Mouse (Mus musculus) kidney, postnatal 36 days (tissue): ENCODE measurements around the gene Hpse2.

Experiments
- DNase-seq, 2 experiments: peaks; one replicate each; pipeline ENCODE4 v3.0.0; 2021 to 2022; ENCODE audit warnings: mixed read lengths in 2 of 2

Gene Hpse2

DNA sequence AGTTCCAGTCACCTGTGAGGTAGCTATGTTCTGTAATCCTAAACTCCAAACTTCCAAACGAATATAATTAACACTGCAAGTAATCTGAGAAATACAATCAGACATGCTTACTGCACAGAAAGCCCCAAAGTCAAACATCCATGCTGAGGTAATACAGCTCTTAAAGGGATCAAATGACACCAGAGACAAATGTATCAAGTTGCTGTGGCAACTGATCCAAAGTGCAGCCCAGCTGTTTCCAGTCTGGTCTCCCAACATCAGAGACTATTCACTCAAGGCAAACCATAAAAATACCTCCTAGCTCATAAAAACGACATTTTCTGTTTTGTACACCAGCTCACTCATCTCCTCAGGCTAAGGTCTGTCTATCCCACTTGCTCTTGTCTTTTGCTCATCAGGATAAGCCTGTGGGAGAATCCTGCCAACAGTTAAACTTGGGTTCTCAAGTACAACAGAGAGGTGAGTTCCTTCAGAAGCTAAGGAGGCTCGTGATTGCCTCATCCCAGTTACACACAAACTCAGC is 440.0 kb downstream of the Hpse2 start:
- no peak for DNase-seq

- DNase-seq: peak in 1 of 2 experiments; percentile 17
These were observed 450.6 kb downstream of the Hpse2 start for GRCm38 (mm10) chr19:42937544-42937943.

- DNase-seq: no peak
These were observed 451.4 kb downstream of the Hpse2 start for GRCm38 (mm10) chr19:42936661-42937193.

DNA sequence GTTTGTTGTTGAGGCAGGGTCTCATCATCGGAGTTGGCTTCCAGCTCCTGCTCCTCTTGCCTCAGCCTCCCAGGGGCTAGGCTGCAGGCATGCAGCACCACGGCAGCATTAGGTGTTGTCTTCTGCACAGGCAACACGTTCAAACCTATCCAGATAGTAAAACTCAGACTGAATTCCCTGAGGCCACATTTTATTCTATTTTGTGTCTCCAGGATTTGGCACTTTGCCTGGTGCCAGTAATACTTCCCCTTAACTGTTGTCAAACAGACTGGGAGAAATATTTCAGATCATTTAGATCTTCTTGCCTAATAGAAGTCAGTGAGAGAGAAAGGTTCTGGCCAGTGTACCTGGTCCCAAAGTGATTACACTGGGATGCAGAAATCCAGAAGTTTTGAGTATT is 458.5 kb downstream of the Hpse2 start:
- no peak for DNase-seq

GRCm38 (mm10) chr19:42928271-42928670 is 459.9 kb downstream of the Hpse2 start:
- DNase-seq: no peak

- peak; percentile 4 to 35 for DNase-seq
These were observed 465.5 kb downstream of the Hpse2 start for GRCm38 (mm10) chr19:42922610-42923009.

GRCm38 (mm10) chr19:42913703-42914102 is 474.5 kb downstream of the Hpse2 start:
- no peak for DNase-seq

DNA sequence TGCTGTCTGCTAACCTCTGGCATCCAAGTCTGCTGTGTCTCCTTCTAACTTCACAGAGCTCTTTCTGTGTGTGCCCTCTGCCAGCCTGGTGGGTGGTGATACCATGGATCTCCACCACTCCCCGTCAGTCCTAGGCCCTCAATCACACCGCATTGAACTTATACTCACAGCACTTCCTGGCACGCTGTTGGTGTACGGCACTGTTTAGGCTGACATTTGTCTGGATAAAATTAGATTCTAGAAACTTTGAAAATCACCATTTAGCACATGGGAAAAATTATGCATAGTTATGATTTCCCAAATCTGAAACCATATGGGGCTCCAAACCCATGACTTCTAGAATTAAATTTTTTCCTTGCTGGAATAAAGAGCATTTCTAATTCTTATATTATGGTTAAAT is 478.4 kb downstream of the Hpse2 start:
- DNase-seq: no peak

DNA sequence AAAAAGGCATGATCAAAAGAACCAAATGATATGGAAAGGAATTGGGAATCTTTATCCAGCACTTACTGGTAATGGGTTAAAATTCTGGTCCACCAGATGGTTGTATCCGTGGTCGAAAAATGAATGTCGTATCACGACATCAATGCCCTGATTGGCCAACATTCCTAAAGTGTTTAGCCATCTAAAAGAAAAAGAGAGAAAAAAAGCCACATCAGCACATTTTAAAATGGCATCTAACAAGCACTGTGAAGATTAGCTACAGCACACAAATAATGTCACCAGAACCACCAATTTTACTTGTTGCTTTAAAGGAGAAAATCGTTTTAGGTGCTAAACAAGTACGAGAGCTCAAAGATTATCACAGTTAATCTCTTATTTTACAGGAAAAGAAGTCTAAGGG is 479.6 kb downstream of the Hpse2 start:
- no peak for DNase-seq

DNA sequence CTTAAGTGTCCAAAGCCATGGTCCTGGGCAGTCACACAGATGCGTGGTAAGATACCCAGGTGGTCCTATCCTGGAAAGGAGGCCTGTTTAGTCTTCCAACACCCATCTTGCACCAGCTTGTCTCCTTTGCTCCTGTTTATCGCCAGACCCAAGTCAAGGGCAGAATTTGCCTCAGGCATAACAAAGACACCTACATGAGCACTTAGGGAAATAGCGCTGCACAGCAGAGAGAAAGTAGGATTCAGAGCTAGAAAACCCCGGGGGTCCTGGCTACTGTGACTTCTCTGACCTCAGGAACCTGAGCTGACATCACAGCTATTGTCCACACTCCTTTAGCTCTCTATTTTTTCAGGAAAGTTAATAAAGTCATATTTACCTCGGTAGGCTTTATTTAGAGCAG is 481.8 kb downstream of the Hpse2 start:
- DNase-seq: no peak

GRCm38 (mm10) chr19:42904726-42905125 is 483.4 kb downstream of the Hpse2 start:
- DNase-seq: no peak

- DNase-seq: no peak
These were observed 483.9 kb downstream of the Hpse2 start for GRCm38 (mm10) chr19:42904240-42904639.

DNA sequence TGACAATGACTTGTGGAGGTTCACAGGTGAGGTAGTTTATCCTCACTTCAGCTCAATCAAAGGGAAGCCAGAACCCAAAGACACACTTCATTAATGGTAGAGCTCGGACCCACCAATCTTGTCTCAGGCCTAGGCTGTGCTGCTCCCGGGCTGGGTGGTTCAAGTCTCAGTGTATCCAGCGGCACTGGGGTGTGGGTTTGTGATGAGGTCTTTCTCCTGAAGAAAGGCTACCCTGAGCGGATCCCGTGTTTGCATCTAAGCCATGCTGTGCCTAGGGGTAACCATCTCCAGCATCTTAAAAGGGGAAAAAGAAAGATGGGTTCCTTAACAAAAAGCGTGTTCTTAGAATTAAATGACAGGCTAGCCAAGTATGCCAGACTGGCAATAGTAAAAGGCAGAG is 484.3 kb downstream of the Hpse2 start:
- no peak for DNase-seq

DNA sequence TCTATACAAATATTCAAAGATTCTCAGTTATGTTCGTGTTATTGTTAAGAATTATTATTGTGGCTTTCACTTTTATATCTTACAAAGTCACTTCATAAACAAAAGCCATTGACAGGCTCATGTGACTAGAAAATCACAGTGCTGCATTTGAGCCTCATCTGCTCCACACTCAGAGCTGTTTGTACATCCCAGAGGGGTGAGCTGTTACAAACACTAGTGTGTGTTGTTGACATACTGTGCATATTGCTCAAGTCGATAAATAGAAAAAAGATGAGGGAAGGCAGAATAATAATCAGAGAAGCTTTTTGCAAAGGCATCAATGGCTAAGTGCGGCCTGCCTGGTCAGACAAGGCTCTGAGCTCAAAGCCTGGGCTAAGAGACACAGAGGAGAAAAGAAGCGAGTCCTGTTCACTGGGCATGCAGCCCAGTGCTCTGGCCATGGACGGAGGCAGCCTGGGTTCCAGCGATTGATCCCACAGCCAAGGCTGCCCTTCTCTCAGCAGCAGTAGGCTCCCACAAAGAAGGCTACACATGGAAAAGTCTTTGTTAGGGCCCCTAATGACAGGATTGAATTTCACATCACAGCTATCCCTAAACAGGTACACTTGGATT is 485.6 kb downstream of the Hpse2 start:
- no peak for DNase-seq

DNA sequence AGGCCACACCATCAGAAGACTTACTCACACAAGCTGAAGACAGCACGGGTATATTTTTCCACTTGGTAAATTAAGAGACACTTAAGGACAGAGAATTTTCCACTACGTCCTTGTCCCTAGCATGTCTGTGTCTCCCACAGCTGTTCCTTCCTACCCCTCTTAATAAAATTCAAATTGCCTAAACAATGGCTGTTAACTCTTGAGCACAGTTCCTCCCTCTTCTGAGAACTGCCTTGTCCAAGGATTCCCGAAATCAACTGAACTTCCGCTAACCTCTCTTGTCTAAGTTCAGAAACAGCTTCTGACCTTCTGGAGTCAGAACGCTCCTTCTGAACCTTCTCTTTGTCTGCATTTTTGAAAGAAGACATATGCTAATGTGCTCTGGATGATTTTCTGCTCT is 496.6 kb downstream of the Hpse2 start:
- peak in 1 of 2 experiments; percentile 4 for DNase-seq

- DNase-seq: no peak
These were observed 510.5 kb downstream of the Hpse2 start for GRCm38 (mm10) chr19:42877653-42878052.

DNA sequence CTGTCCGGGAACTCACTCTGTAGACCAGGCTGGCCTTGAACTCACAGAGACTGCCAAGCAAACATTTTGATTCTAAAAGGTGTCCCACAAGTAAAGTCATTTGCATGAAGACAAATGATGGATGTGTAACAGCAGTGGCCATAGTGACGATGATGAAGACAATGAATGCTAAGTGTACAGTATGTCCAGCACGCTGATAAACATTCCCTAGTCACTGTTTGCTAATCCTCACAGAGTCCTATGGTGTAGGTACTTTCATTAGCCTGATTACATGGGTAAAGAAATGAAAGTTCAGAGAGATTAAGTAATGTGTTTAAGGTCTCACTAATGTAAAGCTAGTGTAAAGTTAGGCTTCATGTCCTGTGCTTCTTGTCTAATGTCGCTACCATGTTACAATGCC is 511.6 kb downstream of the Hpse2 start:
- no peak for DNase-seq

- no peak for DNase-seq
These were observed 518.3 kb downstream of the Hpse2 start for GRCm38 (mm10) chr19:42869663-42870530.

- DNase-seq: no peak
These were observed 519.0 kb downstream of the Hpse2 start for GRCm38 (mm10) chr19:42868958-42869662.

DNA sequence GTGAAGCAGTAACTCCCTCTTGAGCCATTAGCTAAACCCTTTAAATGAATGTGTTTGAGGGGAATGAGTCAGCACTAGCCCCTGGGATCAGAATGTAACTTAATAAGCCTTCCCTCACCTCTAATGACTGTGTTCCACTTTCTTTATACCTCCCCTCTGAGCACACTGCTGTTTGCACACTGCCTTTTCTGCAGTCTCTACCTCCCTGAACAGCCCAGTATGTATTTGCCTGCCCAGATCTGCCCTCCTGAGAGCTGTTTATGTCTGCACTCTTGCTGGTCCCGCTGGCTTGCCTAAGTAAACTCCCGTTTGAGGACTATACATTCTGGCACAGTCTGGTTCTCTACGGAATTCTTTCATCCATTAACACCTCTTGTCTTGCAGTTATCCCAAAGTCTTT is 525.1 kb downstream of the Hpse2 start:
- no peak for DNase-seq

DNA sequence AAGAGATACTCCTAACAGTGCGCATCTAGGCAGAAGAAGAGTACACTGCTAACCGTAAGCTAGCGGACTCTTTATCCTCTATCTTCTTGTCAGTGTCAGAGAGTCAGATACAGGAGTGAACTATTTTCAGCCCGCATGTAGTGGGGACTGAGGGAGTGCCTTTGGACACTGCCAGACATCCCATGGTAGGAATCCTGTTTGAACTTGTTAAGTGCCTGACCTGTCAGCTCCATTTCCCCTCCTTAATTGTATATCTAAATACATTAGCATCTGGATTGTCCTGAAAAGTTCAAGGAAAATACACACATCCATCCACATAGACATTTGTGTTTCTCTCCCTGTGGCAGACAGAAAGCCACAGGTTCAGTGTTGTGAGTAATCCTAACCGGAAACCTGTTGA is 531.1 kb downstream of the Hpse2 start:
- no peak for DNase-seq

- DNase-seq: no peak
These were observed 532.5 kb downstream of the Hpse2 start for GRCm38 (mm10) chr19:42855649-42856048.

DNA sequence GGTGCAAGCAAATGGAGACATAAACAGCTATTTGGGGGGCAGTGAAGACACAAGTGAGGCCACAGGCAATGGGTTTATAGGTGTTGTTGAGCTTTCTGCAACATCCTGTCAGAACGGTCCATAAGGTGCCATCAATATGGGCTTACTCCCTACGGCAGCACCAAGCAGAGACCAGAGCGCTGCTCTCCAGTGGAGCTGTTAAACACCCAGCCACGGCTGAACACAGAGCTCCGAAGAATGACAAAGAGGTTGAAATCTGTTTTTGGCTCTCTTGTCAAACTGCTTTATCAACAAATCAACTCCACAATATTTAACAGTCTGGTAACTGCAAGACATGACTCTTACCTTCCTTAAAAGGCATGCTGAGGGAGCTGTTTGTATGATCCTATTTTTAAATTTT is 537.7 kb downstream of the Hpse2 start:
- no peak for DNase-seq
